8 mouse cellular contexts compared by ENCODE assay signal in genomic region chr7:140941222-140942051, GRCm38 (mm10). TPM values are rescaled to one million over a fixed set of nuclear protein-coding genes. Genes with fewer than 3 reads are reported as not detected.
DNase-seq lines count a peak whose midpoint lies in the region; ATAC-seq lines count a peak whose summit lies in the region.

Gene Pgghg (plus strand): TSS chr7:140941391.

- ATAC-seq in frontal cortex, adult (ENCODE audit: low TSS enrichment), result peak; percentile 88
- peak; percentile 89 for ATAC-seq in hindbrain, embryonic 11.5 days (ENCODE audit: low FRiP score)

- no peaks in the 10 kb centered on the region for H3K9me3 ChIP-seq in hindbrain, embryonic 11.5 days (ENCODE audit: control insufficient read depth, low read length)

- H3K27me3 ChIP-seq in hindbrain, embryonic 11.5 days (ENCODE audit: control insufficient read depth, insufficient read depth, low read length), result no peaks in the 10 kb centered on the region; the same call in 1 of the 2 replicates

- peak; percentile 92 for DNase-seq in R1 (ENCODE audit: low read depth, low spot score)
- DNase-seq in cerebellum, adult 9-10 months, result peak; percentile 41
- peak; percentile 89 for DNase-seq in hindbrain, embryonic 11.5 days (ENCODE audit: low spot score)
- peak; percentile 47 to 49 for DNase-seq in layer of hippocampus, postnatal 14 days (ENCODE audit: low spot score in 2 of 2)
- peak; percentile 21 for DNase-seq in retina, postnatal 7 days (ENCODE audit: low read depth, low spot score)
- peak; percentile 72 for DNase-seq in urinary bladder, adult 2 months (ENCODE audit: low spot score)

- no peaks in the 10 kb centered on the region for H3K4me1 ChIP-seq in hindbrain, embryonic 11.5 days (replicated peaks; ENCODE audit: control insufficient read depth, insufficient read depth, low read length)

- no peak within 1 kb of the TSS for H3K27ac ChIP-seq in hindbrain, embryonic 11.5 days (ENCODE audit: low read depth, low read length)
- H3K27ac ChIP-seq in macrophage, result peak within 1 kb of the TSS; percentile 98

- H3K79me2 ChIP-seq in macrophage (ENCODE audit: inconsistent target), result no peaks in the 10 kb centered on the region

- peak within 1 kb of the TSS; percentile 43 for H3K4me2 ChIP-seq in hindbrain, embryonic 11.5 days (replicated peaks; ENCODE audit: low read depth, low read length)

- H3K36me3 ChIP-seq in hindbrain, embryonic 11.5 days (ENCODE audit: control insufficient read depth, insufficient read depth, low read length), result no peaks in the 10 kb centered on the region
- H3K36me3 ChIP-seq in macrophage (ENCODE audit: inconsistent target), result peaks cover 18% of the 10 kb centered on the region; the same call in 1 of the 2 replicates

- peak within 1 kb of the TSS; percentile 59 for H3K9ac ChIP-seq in hindbrain, embryonic 11.5 days (ENCODE audit: low read depth, low read length)

- WGBS in hindbrain, embryonic 11.5 days, result 4% methylated on average over 33 of the region's 33 CpGs
- WGBS in macrophage (ENCODE audit: missing documents), result under 1% methylated on average over 33 of the region's 33 CpGs

- H3K4me3 ChIP-seq in hindbrain, embryonic 11.5 days (ENCODE audit: low read depth, low read length), result peak within 1 kb of the TSS; percentile 39
- H3K4me3 ChIP-seq in macrophage (ENCODE audit: inconsistent target), result peak within 1 kb of the TSS; percentile 45

RNA-seq across cellular contexts. Expression of gene Pgghg, which starts in this region (rescaled TPM):
- 9.7 and 10.6 TPM in 2 replicates for polyA plus RNA-seq in hindbrain, embryonic 11.5 days (2014; fragmentation: Nextera tagmentation; extraction: Ambion mirVana)
- 1 to 10 TPM; 4.1 to 5.1 TPM for total RNA-seq in layer of hippocampus, postnatal 14 days (2021)
- 10 to 100 TPM in 24 of 26 experiments, 1 to 10 TPM in 2; 9.5 to 26.3 (median 16.0) TPM for total RNA-seq in macrophage (2018; cell fraction: chromatin; rRNA removed)
- total RNA-seq in macrophage (2018; cell fraction: cytosol; rRNA removed), result 1 to 10 TPM; 3.7 to 9.5 (median 5.8) TPM
- 10 to 100 TPM in 24 of 26 experiments, 1 to 10 TPM in 2; 8.4 to 25.0 (median 13.3) TPM for total RNA-seq in macrophage (2018; cell fraction: nucleus; rRNA removed)
- polyA plus RNA-seq in macrophage (2018), result 6.3 to 9.2 TPM (median 7.2 TPM) in 3 replicates
- polyA plus RNA-seq in urinary bladder, adult 2 months (2012; rRNA removed), result 41.5 and 49.5 TPM in 2 replicates

Comparison
In these comparisons a context has a peak if more than half of its experiments do, and no peak if none do; other contexts are left out.
1. DNase-seq: peak in every context shown above with its lines; median percentile 92 in R1; 89 in hindbrain, embryonic 11.5 days; 72 in urinary bladder, adult 2 months; 48 in layer of hippocampus, postnatal 14 days; 41 in cerebellum, adult 9-10 months; 21 in retina, postnatal 7 days.